Mouse (Mus musculus) embryo, embryonic 10.5 days (tissue): ENCODE results near the gene Nek1.

Experiments
- DNase-seq: peaks from one replicate; pipeline ENCODE4 v3.0.0-alpha.2; 2015; ENCODE audit warnings: low spot score

The Nek1 gene

GRCm38 (mm10) chr8:60992910-60993638, at the start of gene Nek1:
Gene Nek1, plus strand, starts transcription at chr8:60993195.
- peak; percentile 97 for DNase-seq

- DNase-seq: no peak
These were observed 45.5 kb upstream of the Nek1 start for GRCm38 (mm10) chr8:60947503-60947902.

GRCm38 (mm10) chr8:60949859-60950258, 43.1 kb upstream of the Nek1 start:
- no peak for DNase-seq

GRCm38 (mm10) chr8:60951271-60951670, 41.7 kb upstream of the Nek1 start:
- no peak for DNase-seq

GRCm38 (mm10) chr8:60951757-60952156, 41.2 kb upstream of the Nek1 start:
- no peak for DNase-seq

GRCm38 (mm10) chr8:60952803-60953202, 40.2 kb upstream of the Nek1 start:
- DNase-seq: no peak

GRCm38 (mm10) chr8:60954281-60955014, 38.5 kb upstream of the Nek1 start:
- DNase-seq: peak; percentile 92

- DNase-seq: no peak
These were observed 36.1 kb upstream of the Nek1 start for GRCm38 (mm10) chr8:60956847-60957246.

GRCm38 (mm10) chr8:60962763-60963162, 30.2 kb upstream of the Nek1 start:
- DNase-seq: no peak

- DNase-seq: no peak
These were observed 29.1 kb upstream of the Nek1 start for GRCm38 (mm10) chr8:60963931-60964330.

GRCm38 (mm10) chr8:60964518-60964917, 28.5 kb upstream of the Nek1 start:
- no peak for DNase-seq

GRCm38 (mm10) chr8:60965306-60965705, 27.7 kb upstream of the Nek1 start:
- no peak for DNase-seq

GRCm38 (mm10) chr8:60965741-60966140, 27.3 kb upstream of the Nek1 start:
- DNase-seq: no peak

- no peak for DNase-seq
These were observed 23.9 kb upstream of the Nek1 start for GRCm38 (mm10) chr8:60969091-60969490.

- DNase-seq: no peak
These were observed 21.2 kb upstream of the Nek1 start for GRCm38 (mm10) chr8:60971808-60972207.

- no peak for DNase-seq
These were observed 19.5 kb upstream of the Nek1 start for GRCm38 (mm10) chr8:60973448-60973847.

GRCm38 (mm10) chr8:60974837-60975236, 18.2 kb upstream of the Nek1 start:
- no peak for DNase-seq

- no peak for DNase-seq
These were observed 16.2 kb upstream of the Nek1 start for GRCm38 (mm10) chr8:60976818-60977217.

- no peak for DNase-seq
These were observed 14.5 kb upstream of the Nek1 start for GRCm38 (mm10) chr8:60978496-60978895.

- no peak for DNase-seq
These were observed 11.6 kb upstream of the Nek1 start for GRCm38 (mm10) chr8:60981388-60981787.

GRCm38 (mm10) chr8:60982701-60983687, 10.0 kb upstream of the Nek1 start, which contains the start of gene Clcn3:
Gene Clcn3, minus strand, starts transcription at chr8:60983300.
- DNase-seq: peak; percentile 98

GRCm38 (mm10) chr8:60983688-60984079, 9.3 kb upstream of the Nek1 start:
- DNase-seq: peak; percentile 64
